ENCODE assay signal across 10 mouse cellular contexts in the genomic region with DNA sequence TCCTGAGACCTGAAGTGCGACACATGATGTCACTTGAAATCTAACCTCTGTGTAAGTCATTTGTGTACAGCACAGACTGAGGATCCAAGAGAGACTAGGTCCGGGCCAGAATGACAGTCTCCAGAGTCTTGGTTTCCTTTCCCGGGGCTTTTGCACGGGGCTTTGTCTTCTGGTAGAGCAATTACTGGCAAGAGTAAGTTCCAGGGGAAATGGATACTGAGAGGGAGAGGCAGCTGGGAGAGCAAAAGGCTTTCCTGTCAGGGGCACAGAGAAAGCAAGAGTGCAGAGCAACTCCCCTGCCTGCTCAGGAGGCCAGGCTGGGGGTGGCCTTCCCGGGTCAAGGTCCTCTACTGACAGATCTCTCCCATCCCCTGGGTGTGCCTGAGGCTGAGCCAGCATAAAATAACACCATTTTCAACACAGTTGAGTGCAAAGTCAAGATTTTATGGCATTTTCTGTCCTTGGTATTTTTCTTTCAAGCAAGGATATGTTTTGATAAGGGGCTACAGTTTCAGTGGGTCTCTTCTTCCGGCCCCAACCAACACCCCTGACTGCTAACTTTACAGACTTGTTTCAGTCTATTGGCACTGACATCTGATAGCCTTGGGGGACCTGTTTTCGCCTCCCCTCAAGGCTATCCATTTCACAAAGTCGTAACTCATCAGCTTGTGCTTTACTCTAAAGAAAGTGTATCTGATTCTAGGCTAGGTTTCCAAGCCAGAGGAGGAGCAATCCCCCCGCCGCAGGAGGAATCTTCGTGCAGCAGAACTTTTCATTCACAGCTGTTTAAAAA. TPM values are rescaled to one million over a fixed set of nuclear protein-coding genes. Genes with fewer than 3 reads are reported as not detected.
DNase-seq lines count a peak whose midpoint lies in the region; ATAC-seq and TF ChIP-seq lines count a peak whose summit lies in the region.
"Had no signal": no experiment of that assay in that cellular context is flagged by ENCODE, and none has a peak within 500 bp of the region (broad histone marks: within the 10 kb centered on the region; RNA-seq: fewer than 3 reads in every experiment).

No protein-coding gene starts in this region.

- H3K4me3 ChIP-seq in heart, embryonic 15.5 days = no peak overlapping the region
- no peak overlapping the region for H3K4me3 ChIP-seq in limb, embryonic 11.5 days (ENCODE audit: low read depth, low read length)

- TF ChIP-seq CTCF in brain, embryonic 14.5 days (IDR thresholded peaks at IDR 0.05; ENCODE audit: borderline replicate concordance, extremely low read depth, insufficient read depth, insufficient read length) = no peak

- H3K27me3 ChIP-seq in heart, embryonic 15.5 days = no peaks in the 10 kb centered on the region
- H3K27me3 ChIP-seq in limb, embryonic 11.5 days (ENCODE audit: control insufficient read depth, insufficient read depth, low read length) = no peaks in the 10 kb centered on the region

- ATAC-seq in heart, embryonic 15.5 days (replicated peaks; ENCODE audit: insufficient number of reproducible peaks, insufficient read depth, low FRiP score, low read depth) = peak; percentile 31; the same call in 1 of the 2 replicates
- ATAC-seq in limb, embryonic 11.5 days (ENCODE audit: insufficient number of reproducible peaks, low FRiP score, low TSS enrichment, low read depth) = no peak

- H3K36me3 ChIP-seq in heart, embryonic 15.5 days = no peaks in the 10 kb centered on the region
- no peaks in the 10 kb centered on the region for H3K36me3 ChIP-seq in limb, embryonic 11.5 days (ENCODE audit: control insufficient read depth, insufficient read depth, low read length)

- TF ChIP-seq POLR2A in brain, embryonic 14.5 days (IDR thresholded peaks at IDR 0.05; ENCODE audit: borderline replicate concordance, extremely low read depth, insufficient read depth, insufficient read length, poor library complexity, severe bottlenecking) = no peak

- peaks cover 18% of the 10 kb centered on the region for H3K4me1 ChIP-seq in heart, embryonic 15.5 days (replicated peaks)
- H3K4me1 ChIP-seq in limb, embryonic 11.5 days (ENCODE audit: control insufficient read depth, insufficient read depth, low read length) = peaks cover 3% of the 10 kb centered on the region; the same call in 1 of the 2 replicates

- no peak for DNase-seq in heart, postnatal 25 days (ENCODE audit: low spot score)
- peak; percentile 36 for DNase-seq in brain, embryonic 14.5 days (ENCODE audit: low read depth)
- peak; percentile 46 for DNase-seq in gastrocnemius, postnatal 25 days
- no peak for DNase-seq in limb, embryonic 11.5 days (ENCODE audit: low spot score)
- DNase-seq in right cerebral cortex, postnatal 25 days = no peak
- DNase-seq in lung, postnatal 4 days = no peak
- no peak for DNase-seq in frontal cortex, postnatal 25 days (ENCODE audit: low spot score in 2 of 2)
- DNase-seq: thymus, postnatal 14 days had no signal

- no peak overlapping the region for H3K9ac ChIP-seq in heart, embryonic 15.5 days
- H3K9ac ChIP-seq in limb, embryonic 11.5 days (ENCODE audit: low read length) = no peak overlapping the region
- H3K9ac ChIP-seq: liver, embryonic 14.5 days had no signal

- H3K9me3 ChIP-seq in heart, embryonic 15.5 days (replicated peaks) = no peaks in the 10 kb centered on the region
- no peaks in the 10 kb centered on the region for H3K9me3 ChIP-seq in limb, embryonic 11.5 days (ENCODE audit: control insufficient read depth, low read length)

- H3K27ac ChIP-seq in heart, embryonic 15.5 days = 0 out of 2 replicates have a peak overlapping the region, but pooled peaks have one; percentile 35
- H3K27ac ChIP-seq in limb, embryonic 11.5 days (replicated peaks; ENCODE audit: low read depth, low read length) = 0 out of 2 replicates have a peak overlapping the region, but pooled peaks have one; percentile 24
- H3K27ac ChIP-seq: liver, embryonic 14.5 days had no signal

- WGBS in heart, embryonic 15.5 days = 52% methylated on average over 11 of the region's 11 CpGs
- 54% methylated on average over 11 of the region's 11 CpGs for WGBS in limb, embryonic 11.5 days

- H3K4me2 ChIP-seq in heart, embryonic 15.5 days = no peak overlapping the region
- H3K4me2 ChIP-seq in limb, embryonic 11.5 days (ENCODE audit: low read depth, severe bottlenecking) = no peak overlapping the region

- intact Hi-C loops in heart, postnatal 25 days (cut with DNase I) = no loop called here

RNA-seq across cellular contexts. Expression of a gene that starts 21.5 kb away (rescaled TPM):
- 1.4 and 4.3 TPM in 2 replicates for polyA plus RNA-seq in heart, embryonic 15.5 days (2015; fragmentation: Nextera tagmentation; extraction: Ambion mirVana)
- 1 to 10 TPM; 1.0 to 1.3 TPM for total RNA-seq in heart, postnatal 25 days (2021)
- 1.4 and 2.4 TPM in 2 replicates for polyA plus RNA-seq in brain, embryonic 14.5 days (2012; rRNA removed)
- total RNA-seq in gastrocnemius, postnatal 25 days (2021) = 1 to 10 TPM in 1 of 2 experiments, under 1 TPM in 1; 0.46 to 1.3 TPM
- polyA plus RNA-seq in limb, embryonic 11.5 days (2014; fragmentation: Nextera tagmentation; extraction: Ambion mirVana) = 0.15 and 0.24 TPM in 2 replicates

Comparison
In these comparisons a context has a peak if more than half of its experiments do, and no peak if none do; other contexts are left out.
1. DNase-seq: peak in brain, embryonic 14.5 days (single experiment) and gastrocnemius, postnatal 25 days (single experiment); none in heart, postnatal 25 days (single experiment), limb, embryonic 11.5 days (single experiment), right cerebral cortex, postnatal 25 days (single experiment), lung, postnatal 4 days (0 of 2) and frontal cortex, postnatal 25 days (0 of 2).